Mouse (Mus musculus): ENCODE measurements at regions not wholly inside any gene's neighbourhood (a gene's known extent, or its start where the extent isn't known, plus 50 kb on each side); places are given as distances from the start of the nearest gene placed in this dataset.
"Not testable (repeated sequence)": the region's sequence is repeated elsewhere in the genome, so short reads cannot be mapped to it uniquely, and the experiment has no call there.

GRCm38 (mm10) chr1:136680173-136680572, 55.5 kb downstream of the Zfp281 start:
- DNase-seq, result no peak

DNA sequence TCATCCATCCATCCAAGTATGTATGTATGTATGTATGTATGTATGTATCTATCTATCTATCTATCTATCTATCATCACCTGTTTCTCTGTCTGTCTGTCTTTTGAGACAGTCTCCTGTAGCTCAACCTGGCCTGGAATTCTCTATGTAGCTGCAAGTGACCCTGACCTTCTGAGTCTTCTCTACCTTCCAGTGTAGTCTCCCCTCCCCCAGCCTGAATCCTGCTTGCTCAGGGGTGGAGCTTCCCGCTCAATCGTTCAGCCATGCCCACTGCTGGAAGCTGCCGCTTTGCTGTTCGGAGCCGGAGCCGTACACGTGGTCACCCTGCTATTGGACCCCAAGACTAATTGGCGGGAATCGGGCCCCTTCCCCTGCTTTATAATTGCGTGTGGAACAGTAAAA, 57.6 kb downstream of the Zfp281 start:
- DNase-seq, result not testable (repeated sequence)

GRCm38 (mm10) chr1:136683061-136683531, 58.4 kb downstream of the Zfp281 start:
- DNase-seq, result peak; percentile 20

- DNase-seq, result no peak
These were observed 58.9 kb downstream of the Zfp281 start for GRCm38 (mm10) chr1:136683561-136684131.

DNA sequence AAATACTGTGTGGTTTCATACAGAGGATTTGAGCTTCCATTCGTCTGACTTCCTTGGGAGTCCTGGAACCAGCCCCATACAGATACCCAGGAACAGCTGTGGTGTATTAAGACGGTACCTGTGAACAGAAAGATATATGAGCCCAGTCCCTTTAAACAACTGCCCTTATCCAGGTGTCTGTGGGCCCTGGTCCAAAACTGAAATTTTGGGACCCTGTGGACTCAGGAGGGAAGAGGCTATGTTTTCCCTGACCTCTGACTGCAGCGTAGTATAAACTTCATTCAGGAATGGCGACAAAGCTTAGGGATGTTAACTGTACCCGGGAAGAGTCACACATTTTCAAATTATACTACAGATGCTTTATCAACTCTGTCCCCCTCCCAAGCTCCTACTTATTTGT, 59.8 kb downstream of the Zfp281 start:
- DNase-seq, result no peak

GRCm38 (mm10) chr1:136685191-136686060, 60.7 kb downstream of the Zfp281 start:
- peak; percentile 24 for DNase-seq

DNA sequence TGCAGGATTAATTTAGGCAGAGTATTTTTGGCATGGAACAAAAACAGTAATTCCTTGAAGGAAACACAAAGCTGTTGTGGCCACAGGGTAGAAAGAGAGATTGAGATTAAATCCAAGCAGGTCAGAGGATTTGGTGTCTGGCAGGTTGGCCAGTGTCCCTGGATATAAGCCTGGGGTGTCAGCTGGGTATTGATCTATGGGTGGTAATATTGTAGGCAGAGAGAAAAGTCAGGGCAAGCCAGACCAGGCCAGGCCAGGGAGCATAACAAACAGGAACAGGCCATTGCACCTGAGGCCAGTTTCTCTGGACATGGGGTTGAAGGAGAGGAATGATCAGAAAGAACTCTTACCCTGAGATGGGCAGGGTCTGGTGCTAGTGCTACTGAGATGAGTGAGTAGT, 61.8 kb downstream of the Zfp281 start:
- no peak for DNase-seq

DNA sequence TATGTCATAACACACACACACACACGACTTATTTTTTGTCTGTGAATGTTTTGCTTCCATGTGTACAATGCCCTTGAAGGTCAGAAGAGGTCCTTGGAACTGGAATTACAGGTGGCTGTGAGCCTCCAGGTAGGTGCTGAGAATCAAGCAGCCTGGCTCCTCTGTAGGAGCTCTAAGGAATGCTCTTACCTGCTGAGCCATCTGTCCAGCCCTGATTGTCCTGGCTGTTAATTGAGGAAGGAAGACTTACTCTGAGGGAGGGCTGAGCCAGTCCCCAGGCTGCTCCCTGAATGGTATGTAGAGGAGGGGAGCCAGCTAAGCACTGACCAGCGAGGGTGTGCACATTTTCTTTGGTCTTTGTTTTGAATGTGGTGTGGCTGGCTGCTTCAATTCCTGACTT, 65.4 kb downstream of the Zfp281 start:
- no peak for DNase-seq

DNA sequence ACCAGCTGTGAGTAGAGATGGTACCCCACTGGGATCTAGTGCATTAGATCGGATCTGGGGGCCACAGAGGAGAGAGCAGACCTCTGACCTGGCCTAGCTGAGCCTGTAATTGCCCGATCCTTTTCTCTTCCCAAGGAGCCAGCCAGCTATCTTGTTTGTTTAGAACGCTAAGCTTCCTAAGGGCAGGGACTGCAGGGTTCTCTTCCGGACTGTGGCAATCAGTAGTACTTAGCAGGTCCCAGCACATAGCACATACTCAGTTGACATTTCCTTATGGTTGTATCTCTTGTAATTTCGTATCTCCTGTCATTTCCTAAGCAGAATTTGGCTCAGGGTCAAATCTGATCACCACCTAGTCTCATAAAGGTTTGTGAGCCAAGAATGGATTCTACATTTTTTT, 68.7 kb downstream of the Zfp281 start:
- DNase-seq, result no peak

DNA sequence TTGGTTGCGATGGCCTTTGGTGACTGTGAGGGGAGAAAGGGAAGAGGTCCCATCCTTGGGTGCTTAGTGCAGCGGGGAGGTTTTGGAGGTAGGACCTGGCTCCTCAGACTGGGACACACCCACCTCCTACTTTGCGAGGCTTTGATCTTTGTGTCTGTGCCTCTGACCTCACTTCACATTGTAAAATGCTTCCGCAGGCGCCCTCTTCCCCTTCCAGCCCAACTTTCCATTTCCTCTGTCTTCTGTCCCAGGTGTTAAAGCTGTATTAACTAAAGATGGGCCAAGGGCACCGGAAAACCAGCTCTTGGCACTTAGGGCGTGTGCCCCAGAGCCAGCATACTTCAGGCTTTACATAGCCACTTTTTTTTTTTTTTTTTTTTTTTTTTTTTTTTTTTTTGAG, 70.3 kb downstream of the Zfp281 start:
- no peak for DNase-seq

GRCm38 (mm10) chr1:136696077-136696641, 71.5 kb downstream of the Zfp281 start:
- DNase-seq, result peak; percentile 26

- DNase-seq, result no peak
These were observed 73.9 kb downstream of the Zfp281 start for GRCm38 (mm10) chr1:136698454-136699152.

DNA sequence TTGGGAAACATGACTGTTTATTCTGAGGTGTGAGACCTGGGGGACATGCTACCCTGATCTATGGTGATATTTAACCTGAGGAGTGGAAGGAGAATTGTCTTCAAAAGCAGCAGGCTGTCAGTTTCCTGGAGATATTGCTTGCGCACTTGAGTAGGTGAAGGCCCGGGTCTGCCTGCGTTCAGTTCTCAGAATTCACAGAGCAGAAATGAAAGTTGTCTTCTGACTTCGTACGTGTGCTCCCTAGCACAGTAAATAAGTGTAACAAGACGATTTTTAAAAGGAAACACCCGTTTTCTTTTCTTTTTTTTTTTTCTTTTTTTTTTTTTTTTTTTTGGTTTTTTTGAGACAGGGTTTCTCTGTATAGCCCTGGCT, 74.4 kb downstream of the Zfp281 start:
- no peak for DNase-seq

DNA sequence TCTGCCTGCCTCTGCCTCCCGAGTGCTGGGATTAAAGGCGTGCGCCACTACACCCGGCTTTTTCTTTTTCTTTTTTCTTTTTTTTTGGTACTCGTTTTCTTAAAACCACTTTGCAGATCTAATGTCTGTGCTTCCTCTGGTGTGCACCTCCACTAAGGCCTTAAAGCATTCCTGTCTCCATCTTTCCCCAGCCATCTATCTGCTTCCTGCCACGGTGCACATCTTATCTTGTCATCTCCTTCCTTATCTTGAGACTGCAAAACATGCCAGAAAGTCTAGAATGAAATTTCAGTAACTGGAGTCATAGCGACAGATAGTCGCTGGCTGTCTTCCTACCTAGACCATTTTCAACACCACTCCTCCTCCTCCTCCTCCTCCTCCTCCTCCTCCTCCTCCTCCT, 74.9 kb downstream of the Zfp281 start:
- no peak for DNase-seq

DNA sequence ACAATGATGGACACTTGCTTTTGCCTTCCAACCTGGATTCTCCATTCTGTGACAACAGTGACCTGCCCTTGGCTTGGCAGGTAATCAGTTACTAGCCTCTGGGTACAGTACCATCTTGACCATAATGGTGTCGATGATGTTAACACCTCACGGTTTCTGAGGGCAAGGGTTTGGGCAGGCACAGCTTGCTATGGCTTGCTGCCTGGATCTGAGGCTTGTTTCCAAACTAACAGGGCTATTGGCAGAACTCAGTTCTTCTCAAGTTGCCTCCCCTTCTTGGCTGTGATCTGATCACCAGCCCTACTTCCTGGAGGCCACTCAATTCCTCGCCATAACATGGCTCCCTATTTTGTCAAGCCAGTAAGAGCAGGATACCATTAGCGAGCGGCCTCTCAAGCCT, 79.4 kb downstream of the Zfp281 start:
- no peak for DNase-seq

DNA sequence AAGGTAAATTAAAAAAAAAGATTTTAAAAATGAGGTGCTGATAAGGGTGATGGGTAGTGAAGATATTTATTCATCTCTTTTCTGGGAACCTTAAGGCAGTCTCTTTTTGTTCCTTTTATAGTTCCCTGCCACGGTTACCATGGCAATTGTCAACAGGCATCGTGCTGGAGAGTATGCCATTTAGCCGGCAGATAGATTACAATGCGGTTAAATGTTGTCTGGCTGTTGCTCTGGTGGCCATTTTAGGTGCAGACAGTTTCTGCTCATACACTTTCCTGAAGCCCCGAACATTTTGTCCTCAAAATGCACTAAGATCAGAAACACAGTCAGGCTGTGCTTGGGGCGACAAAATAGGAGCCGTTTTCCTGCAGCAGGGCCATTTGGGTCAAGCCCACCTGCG, 81.8 kb downstream of the Zfp281 start:
- no peak for DNase-seq

DNA sequence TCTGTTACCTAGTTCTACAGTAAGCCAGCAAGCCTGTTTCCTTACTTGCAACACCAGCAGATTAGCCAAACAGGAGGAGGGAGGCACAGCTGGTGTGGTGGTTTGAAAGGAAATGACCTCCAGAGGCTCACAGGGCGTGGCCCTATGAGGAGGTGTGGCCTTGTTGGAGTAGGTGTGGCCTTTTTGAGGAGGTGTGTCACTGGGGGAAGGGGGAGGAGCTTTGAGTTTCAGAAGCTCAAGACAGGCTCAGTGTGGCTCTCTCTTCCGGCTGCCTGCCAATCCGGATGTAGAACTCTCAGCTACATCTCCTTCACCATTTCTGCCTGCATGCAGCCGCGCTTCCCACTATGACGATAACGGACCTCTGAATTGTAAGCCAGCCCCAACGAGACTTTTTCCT, 82.7 kb downstream of the Zfp281 start:
- no peak for DNase-seq

DNA sequence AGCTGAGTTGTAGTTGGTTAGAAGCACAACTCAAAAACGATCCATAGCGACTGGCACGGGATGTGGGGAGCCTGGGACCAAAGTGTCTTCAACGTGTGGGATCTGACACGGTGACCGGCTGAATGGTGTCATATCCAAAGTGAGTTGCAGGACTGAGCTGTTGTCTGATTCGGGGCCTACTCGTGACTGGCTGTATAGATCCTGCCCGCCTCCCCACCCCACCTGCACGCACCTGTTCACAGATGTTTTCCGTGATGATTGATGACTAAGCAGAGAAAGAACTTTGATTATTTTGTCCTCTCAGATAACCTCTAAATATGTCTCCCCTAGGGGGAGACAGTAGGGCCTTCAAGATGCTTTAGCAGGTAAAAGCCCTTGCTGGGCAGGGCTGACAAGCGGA, 83.2 kb downstream of the Zfp281 start:
- no peak for DNase-seq

GRCm38 (mm10) chr1:136710196-136710595, 85.5 kb downstream of the Zfp281 start:
- DNase-seq, result no peak

DNA sequence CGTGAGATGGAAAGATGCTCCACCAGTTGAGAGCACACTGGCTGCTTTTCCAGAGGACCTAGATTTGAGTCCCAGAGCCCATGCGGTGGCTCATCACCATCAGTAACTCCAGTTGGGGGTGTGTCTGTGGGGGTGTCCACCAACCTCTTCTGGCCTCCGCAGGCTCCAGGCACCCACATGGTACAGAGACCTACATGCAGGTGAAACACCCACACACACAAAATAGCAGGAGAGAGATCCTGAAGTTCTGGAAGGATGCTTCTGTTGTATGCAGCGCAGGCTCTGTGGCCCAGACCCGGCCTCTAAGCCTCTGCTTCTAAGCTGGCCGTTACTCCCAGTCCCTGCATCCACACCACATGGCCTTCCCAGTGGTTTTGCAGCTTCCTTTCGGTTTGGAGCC, 86.5 kb downstream of the Zfp281 start:
- DNase-seq, result no peak

- no peak for DNase-seq
These were observed 89.4 kb downstream of the Zfp281 start for GRCm38 (mm10) chr1:136714077-136714476.

- DNase-seq, result no peak
These were observed 90.3 kb downstream of the Zfp281 start for GRCm38 (mm10) chr1:136714987-136715386.

DNA sequence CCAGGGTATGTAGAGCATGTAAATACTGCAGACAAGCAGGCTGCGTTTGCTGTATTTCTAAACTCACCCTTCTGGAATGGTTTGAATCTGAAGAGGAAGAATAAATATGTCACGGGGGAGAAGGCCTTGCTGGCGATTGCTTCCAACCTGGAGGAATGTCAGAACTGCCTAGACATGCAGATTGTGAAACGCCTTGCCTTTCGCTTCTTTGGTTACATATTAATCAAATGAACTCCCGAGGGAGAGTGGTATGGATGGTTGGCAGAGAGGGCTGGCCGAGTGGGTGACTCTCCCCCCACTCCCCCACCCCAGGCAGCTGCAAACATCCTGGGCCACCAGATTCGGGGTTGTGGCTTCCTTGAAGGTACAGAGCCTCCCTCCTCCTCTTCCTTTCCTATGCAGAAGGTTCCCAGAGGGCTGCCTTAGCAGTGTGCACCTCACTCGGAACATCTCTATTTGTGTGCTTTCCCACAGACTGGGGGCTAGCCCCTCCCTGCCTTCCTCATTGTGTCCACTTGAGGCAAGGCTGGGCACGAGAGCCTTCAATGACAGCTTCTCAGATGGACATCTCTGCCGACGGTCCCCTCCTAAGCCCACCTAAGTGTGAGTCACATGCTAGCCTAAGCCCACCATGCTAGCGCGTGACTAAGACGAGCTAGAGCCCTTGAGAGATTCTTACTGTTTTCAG, 93.3 kb downstream of the Zfp281 start:
- DNase-seq, result peak; percentile 63

Measured in kidney, adult 11 months (tissue).